Mouse (Mus musculus) midbrain, embryonic 15.5 days (tissue): ENCODE measurements around the gene Osm. TPM values are rescaled to one million over a fixed set of nuclear protein-coding genes. Genes with fewer than 3 reads are reported as not detected.

ENCODE experiments used
- ATAC-seq: fragments of 200-750 bp; cut with Nextera tagmentation; replicated peaks from 2 replicates; pipeline ENCODE4 v1.8.0; 2017; ENCODE audit warnings: moderate TSS enrichment
- H3K27ac ChIP-seq: fragments of 300-500 bp; sonication (generic); 2 replicates; pipeline ENCODE4 v1.5.1; 2015; ENCODE audit warnings: mild to moderate bottlenecking, inconsistent platforms
- H3K27me3 ChIP-seq: fragments of 300-500 bp; sonication (generic); replicated peaks from 2 replicates; pipeline ENCODE4 v1.6.1; 2015; ENCODE audit warnings: inconsistent platforms
- H3K36me3 ChIP-seq: fragments of 300-500 bp; sonication (generic); replicated peaks from 2 replicates; pipeline ENCODE4 v1.6.1; 2015; ENCODE audit warnings: inconsistent platforms
- H3K4me1 ChIP-seq: fragments of 300-500 bp; sonication (generic); 2 replicates; pipeline ENCODE4 v1.6.1; 2015; ENCODE audit warnings: inconsistent platforms
- H3K4me2 ChIP-seq: fragments of 300-500 bp; sonication (generic); 2 replicates; pipeline ENCODE4 v1.6.1; 2015; ENCODE audit warnings: inconsistent platforms, mild to moderate bottlenecking, moderate library complexity
- H3K4me3 ChIP-seq: fragments of 300-500 bp; sonication (generic); 2 replicates; pipeline ENCODE4 v1.5.1; 2015; ENCODE audit warnings: mild to moderate bottlenecking, inconsistent platforms
- H3K9ac ChIP-seq: fragments of 300-500 bp; sonication (generic); 2 replicates; pipeline ENCODE4 v1.6.1; 2015; ENCODE audit warnings: mild to moderate bottlenecking, inconsistent platforms
- H3K9me3 ChIP-seq: fragments of 300-500 bp; sonication (generic); 2 replicates; pipeline ENCODE4 v1.6.1; 2016; ENCODE audit warnings: inconsistent platforms
- WGBS: fragments of 180-500 bp; shearing (Covaris S2); methylation state at CpG from one replicate; pipeline ENCODE4 v1.1.7; 2015; ENCODE audit warnings: mixed read lengths; 5-methylcytosine and 5-hydroxymethylcytosine counted together
- polyA plus RNA-seq: library from polyadenylated mRNA; unstranded; fragments of >200 nt; fragmentation: Nextera tagmentation; extraction: Ambion mirVana; gene quantifications from 2 replicates; pipeline ENCODE4 v1.2.1, GENCODE M21; 2015

The Osm gene
- polyA plus RNA-seq, 1 experiment from 2014 or later: 0.21 TPM

DNA sequence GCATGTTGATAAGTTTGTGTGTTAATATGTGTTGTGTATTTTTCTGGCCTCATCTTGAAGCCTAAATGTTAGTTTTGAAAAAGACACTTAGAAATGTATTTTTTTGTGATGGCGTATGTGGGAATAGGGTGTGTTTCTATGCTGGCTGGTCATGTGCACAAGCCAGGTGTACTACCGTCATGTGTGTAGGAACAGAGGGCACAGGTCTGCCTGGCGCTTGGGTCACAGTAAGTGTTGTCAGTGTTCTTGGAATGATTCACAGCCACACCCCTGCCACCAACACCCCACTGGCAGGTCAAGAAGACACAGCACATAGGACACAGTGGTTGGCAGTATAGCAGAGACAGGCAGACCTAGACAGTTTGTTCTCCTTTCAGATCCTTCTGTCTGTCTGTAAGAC, 12.9 kb downstream of the Osm start:
- WGBS: 93% methylated on average over 3 of the region's 3 CpGs
- ATAC-seq: no peak
- no peak overlapping the region for H3K4me2 ChIP-seq
- H3K27me3 ChIP-seq: no peaks in the 10 kb centered on the region
- no peaks in the 10 kb centered on the region for H3K4me1 ChIP-seq
- no peak overlapping the region for H3K27ac ChIP-seq
- H3K9me3 ChIP-seq: no peaks in the 10 kb centered on the region
- no peak overlapping the region for H3K4me3 ChIP-seq
- no peak overlapping the region for H3K9ac ChIP-seq
- H3K36me3 ChIP-seq: no peaks in the 10 kb centered on the region

DNA sequence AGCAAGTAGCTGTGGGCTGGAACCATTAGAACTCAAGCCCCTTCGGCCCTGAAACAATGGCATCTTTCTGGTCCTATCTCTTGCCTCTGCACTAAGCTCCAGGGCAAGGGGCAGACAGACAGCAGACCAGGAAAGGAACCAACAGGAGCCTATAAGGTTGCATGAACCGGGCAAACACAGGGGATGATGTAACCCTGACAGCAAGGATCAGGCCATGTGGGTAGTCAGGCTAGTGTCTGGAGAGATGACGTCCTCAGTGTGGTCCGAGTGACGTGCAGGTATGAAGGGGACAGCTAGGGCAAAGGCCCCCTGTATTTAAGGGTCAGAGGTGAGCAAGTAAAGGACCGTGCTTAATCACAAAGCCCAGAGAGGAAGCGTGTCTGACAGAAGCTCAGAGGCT, 14.1 kb downstream of the Osm start:
- Histone ChIP-seq H3K9me3 (no peaks in the 10 kb centered on the region), H3K4me1 (no peaks in the 10 kb centered on the region), H3K36me3 (no peaks in the 10 kb centered on the region), H3K27ac (no peak overlapping the region), H3K27me3 (no peaks in the 10 kb centered on the region), H3K4me3 (no peak overlapping the region), H3K4me2 (no peak overlapping the region), H3K9ac (no peak overlapping the region)
- 70% methylated on average over 7 of the region's 7 CpGs for WGBS
- no peak for ATAC-seq

- no peak overlapping the region for H3K4me2 ChIP-seq
- no peak overlapping the region for H3K4me3 ChIP-seq
- no peaks in the 10 kb centered on the region for H3K9me3 ChIP-seq
- no peaks in the 10 kb centered on the region for H3K27me3 ChIP-seq
- ATAC-seq: no peak
- H3K9ac ChIP-seq: no peak overlapping the region
- H3K4me1 ChIP-seq: no peaks in the 10 kb centered on the region
- 67% methylated on average over 3 of the region's 3 CpGs for WGBS
- H3K27ac ChIP-seq: no peak overlapping the region
- no peaks in the 10 kb centered on the region for H3K36me3 ChIP-seq
Observed at GRCm38 (mm10) chr11:4251376-4251775, 15.2 kb downstream of the Osm start.

DNA sequence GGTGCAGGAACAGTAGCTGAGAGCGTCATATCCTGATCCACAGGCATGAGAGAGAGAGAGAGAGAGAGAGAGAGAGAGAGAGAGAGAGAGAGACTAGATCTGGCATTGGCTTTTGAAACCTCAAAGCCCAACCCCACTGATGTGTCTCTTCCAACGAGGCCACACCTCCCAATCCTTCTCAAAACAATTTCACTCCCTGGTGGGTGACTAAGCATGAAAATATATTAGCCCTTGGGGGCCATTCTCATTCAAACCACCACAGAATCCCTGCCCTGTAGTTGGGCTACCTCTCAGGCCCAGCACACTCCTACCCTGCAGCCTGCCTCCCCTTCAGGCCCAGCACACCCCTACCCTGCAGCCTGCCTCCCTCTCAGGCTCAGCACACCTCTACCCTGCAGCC, 16.7 kb downstream of the Osm start:
- Histone ChIP-seq H3K4me3 (no peak overlapping the region), H3K36me3 (no peaks in the 10 kb centered on the region), H3K27me3 (no peaks in the 10 kb centered on the region; the same call in 1 of the 2 replicates), H3K4me1 (no peaks in the 10 kb centered on the region), H3K27ac (no peak overlapping the region), H3K9me3 (no peaks in the 10 kb centered on the region), H3K9ac (no peak overlapping the region), H3K4me2 (no peak overlapping the region)
- 57% methylated on average over 2 of the region's 2 CpGs for WGBS
- no peak for ATAC-seq

- ATAC-seq: no peak
- Histone ChIP-seq H3K4me3 (no peak within 1 kb of the TSS), H3K27me3 (no peaks in the 10 kb centered on the region; the same call in 1 of the 2 replicates), H3K4me1 (peaks cover 6% of the 10 kb centered on the region), H3K27ac (no peak within 1 kb of the TSS), H3K36me3 (no peaks in the 10 kb centered on the region), H3K9me3 (no peaks in the 10 kb centered on the region), H3K9ac (no peak within 1 kb of the TSS), H3K4me2 (no peak within 1 kb of the TSS)
- 66% methylated on average over 11 of the region's 11 CpGs for WGBS
Observed at GRCm38 (mm10) chr11:4256846-4257607, 20.8 kb downstream of the Osm start, which contains the start of gene Lif. Gene Lif, plus strand, starts transcription at chr11:4257557.

DNA sequence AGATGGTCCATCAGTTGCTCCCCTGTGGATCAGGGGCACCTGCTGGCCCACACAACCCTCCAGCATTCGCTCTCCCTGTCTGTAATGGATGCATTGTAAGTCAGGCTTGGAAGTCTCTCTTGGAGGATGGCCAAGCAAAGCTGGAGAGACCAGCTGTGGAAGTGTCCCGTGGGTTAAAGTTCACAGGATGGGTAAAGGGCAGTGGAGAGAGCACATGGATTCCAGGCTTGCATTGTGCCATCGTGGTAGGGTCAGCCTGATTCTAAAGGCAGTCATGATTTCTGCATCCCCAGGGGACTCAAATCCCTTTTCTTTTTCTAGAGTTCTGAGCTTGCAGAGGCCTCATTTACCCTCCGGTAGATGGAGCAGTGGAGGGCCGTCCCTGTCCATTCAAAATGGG, 21.5 kb downstream of the Osm start:
- Histone ChIP-seq H3K9ac (no peak overlapping the region), H3K36me3 (no peaks in the 10 kb centered on the region), H3K27ac (no peak overlapping the region), H3K27me3 (no peaks in the 10 kb centered on the region; the same call in 1 of the 2 replicates), H3K9me3 (no peaks in the 10 kb centered on the region), H3K4me2 (no peak overlapping the region), H3K4me1 (peaks cover 6% of the 10 kb centered on the region), H3K4me3 (no peak overlapping the region)
- no peak for ATAC-seq
- 52% methylated on average over 5 of the region's 5 CpGs for WGBS

- Histone ChIP-seq H3K9me3 (no peaks in the 10 kb centered on the region), H3K4me1 (peaks cover 6% of the 10 kb centered on the region), H3K4me2 (peak overlapping the region; percentile 52), H3K4me3 (peak overlapping the region; percentile 24), H3K27ac (no peak overlapping the region), H3K9ac (no peak overlapping the region), H3K27me3 (no peaks in the 10 kb centered on the region; the same call in 1 of the 2 replicates), H3K36me3 (no peaks in the 10 kb centered on the region)
- ATAC-seq: peak; percentile 68
- 3% methylated on average over 7 of the region's 7 CpGs for WGBS
Observed at GRCm38 (mm10) chr11:4258657-4259082, 22.4 kb downstream of the Osm start.

- no peak overlapping the region for H3K4me3 ChIP-seq
- peak overlapping the region; percentile 7; the same call in 1 of the 2 replicates for H3K4me2 ChIP-seq
- WGBS: 38% methylated on average over 14 of the region's 14 CpGs
- no peak overlapping the region for H3K27ac ChIP-seq
- H3K4me1 ChIP-seq: peaks cover 6% of the 10 kb centered on the region
- ATAC-seq: no peak
- no peaks in the 10 kb centered on the region for H3K36me3 ChIP-seq
- peaks cover 17% of the 10 kb centered on the region for H3K27me3 ChIP-seq
- no peak overlapping the region for H3K9ac ChIP-seq
- no peaks in the 10 kb centered on the region for H3K9me3 ChIP-seq
Observed at GRCm38 (mm10) chr11:4260463-4261187, 24.4 kb downstream of the Osm start.

- Histone ChIP-seq H3K4me2 (no peak overlapping the region), H3K4me1 (peaks cover 10% of the 10 kb centered on the region), H3K27ac (no peak overlapping the region), H3K9ac (no peak overlapping the region), H3K4me3 (no peak overlapping the region), H3K36me3 (no peaks in the 10 kb centered on the region), H3K27me3 (peaks cover 22% of the 10 kb centered on the region), H3K9me3 (no peaks in the 10 kb centered on the region)
- WGBS: 39% methylated on average over 7 of the region's 7 CpGs
- 0 out of 2 replicates have a peak, but pooled peaks have one; percentile 9 for ATAC-seq
Observed at GRCm38 (mm10) chr11:4261188-4261494, 24.9 kb downstream of the Osm start.

GRCm38 (mm10) chr11:4261969-4262368, 25.7 kb downstream of the Osm start:
- Histone ChIP-seq H3K36me3 (no peaks in the 10 kb centered on the region), H3K4me2 (no peak overlapping the region), H3K9ac (no peak overlapping the region), H3K27ac (no peak overlapping the region), H3K9me3 (no peaks in the 10 kb centered on the region), H3K4me1 (peaks cover 17% of the 10 kb centered on the region), H3K4me3 (no peak overlapping the region), H3K27me3 (peaks cover 28% of the 10 kb centered on the region)
- ATAC-seq: no peak
- WGBS: 29% methylated on average over 5 of the region's 5 CpGs

DNA sequence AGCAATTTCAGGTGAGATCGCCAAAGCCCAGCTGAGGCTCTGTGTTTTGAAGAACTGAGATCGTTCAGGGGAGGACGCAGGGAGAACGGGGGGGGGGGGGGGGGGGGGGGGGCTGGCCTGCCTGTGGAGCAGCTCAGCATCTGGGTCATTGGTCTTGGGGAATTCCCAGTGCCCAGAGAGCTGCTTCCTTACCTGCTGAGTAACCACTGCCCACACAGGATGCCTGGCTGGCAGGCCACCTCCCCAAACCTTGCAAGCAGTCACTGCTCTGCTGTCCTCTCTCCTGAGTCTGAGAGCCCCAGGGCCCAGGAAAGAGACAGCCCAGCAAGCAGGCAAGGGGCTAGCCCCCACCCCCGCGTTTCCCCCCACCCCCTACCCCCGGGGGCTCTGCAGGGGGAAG, 26.6 kb downstream of the Osm start:
- Histone ChIP-seq H3K9ac (no peak overlapping the region), H3K4me2 (no peak overlapping the region), H3K27me3 (peaks cover 37% of the 10 kb centered on the region), H3K4me3 (no peak overlapping the region), H3K36me3 (no peaks in the 10 kb centered on the region), H3K9me3 (no peaks in the 10 kb centered on the region), H3K4me1 (peaks cover 20% of the 10 kb centered on the region), H3K27ac (no peak overlapping the region)
- 13% methylated on average over 7 of the region's 7 CpGs for WGBS
- ATAC-seq: no peak

- WGBS: 36% methylated on average over 1 of the region's 1 CpGs
- Histone ChIP-seq H3K9ac (no peak overlapping the region), H3K27ac (no peak overlapping the region), H3K36me3 (no peaks in the 10 kb centered on the region), H3K9me3 (no peaks in the 10 kb centered on the region), H3K4me3 (no peak overlapping the region), H3K27me3 (peaks cover 41% of the 10 kb centered on the region), H3K4me1 (peaks cover 20% of the 10 kb centered on the region), H3K4me2 (no peak overlapping the region)
- ATAC-seq: no peak
Observed at GRCm38 (mm10) chr11:4263296-4263695, 27.1 kb downstream of the Osm start.

DNA sequence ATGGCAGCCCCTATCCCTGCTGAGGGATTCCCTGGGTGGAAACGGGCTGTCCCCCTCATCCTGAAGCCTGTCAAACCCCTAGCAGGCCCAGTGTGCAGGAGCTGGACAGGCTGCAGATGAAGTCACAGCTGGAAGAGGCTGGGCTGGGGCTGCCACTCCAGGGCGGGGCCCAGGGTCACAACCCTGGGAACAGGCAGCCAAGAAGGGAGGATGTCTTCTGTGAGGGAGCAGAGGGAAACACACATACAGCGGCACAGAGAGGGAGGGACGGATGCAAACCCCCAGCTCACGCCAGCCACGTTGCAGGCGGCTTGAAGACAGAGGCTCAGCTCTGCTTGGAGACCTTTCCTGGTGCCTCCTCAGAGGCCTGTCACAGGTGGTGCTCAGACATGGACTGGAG, 27.8 kb downstream of the Osm start:
- Histone ChIP-seq H3K4me1 (peaks cover 20% of the 10 kb centered on the region), H3K4me2 (no peak overlapping the region), H3K9me3 (no peaks in the 10 kb centered on the region), H3K27me3 (peaks cover 42% of the 10 kb centered on the region), H3K27ac (no peak overlapping the region), H3K9ac (no peak overlapping the region), H3K36me3 (no peaks in the 10 kb centered on the region), H3K4me3 (no peak overlapping the region)
- WGBS: 68% methylated on average over 7 of the region's 7 CpGs
- ATAC-seq: no peak
